Mouse (Mus musculus) midbrain, embryonic 12.5 days (tissue): ENCODE data around the gene Mydgf. TPM values are rescaled to one million over a fixed set of nuclear protein-coding genes. Genes with fewer than 3 reads are reported as not detected.

Source experiments
- ATAC-seq: fragments of 200-750 bp; cut with Nextera tagmentation; 2 replicates; pipeline ENCODE4 v1.8.0; 2017; ENCODE audit warnings: low read depth, moderate TSS enrichment, moderate library complexity; ENCODE audit not compliant: low FRiP score
- H3K27ac ChIP-seq: fragments of 300-500 bp; sonication (generic); replicated peaks from 2 replicates; pipeline ENCODE4 v1.5.1; 2016; ENCODE audit warnings: mild to moderate bottlenecking
- H3K27me3 ChIP-seq: fragments of 300-500 bp; sonication (generic); 2 replicates; pipeline ENCODE4 v1.6.1; 2016; ENCODE audit warnings: mild to moderate bottlenecking
- H3K36me3 ChIP-seq: fragments of 300-500 bp; sonication (generic); 2 replicates; pipeline ENCODE4 v1.6.1; 2016
- H3K4me1 ChIP-seq: fragments of 300-500 bp; sonication (generic); 2 replicates; pipeline ENCODE4 v1.6.1; 2016
- H3K4me2 ChIP-seq: fragments of 300-500 bp; sonication (generic); replicated peaks from 2 replicates; pipeline ENCODE4 v1.6.1; 2016; ENCODE audit warnings: mild to moderate bottlenecking, moderate library complexity
- H3K4me3 ChIP-seq: fragments of 300-500 bp; sonication (generic); 2 replicates; pipeline ENCODE4 v1.5.1; 2016; ENCODE audit warnings: mild to moderate bottlenecking
- H3K9ac ChIP-seq: fragments of 300-500 bp; sonication (generic); replicated peaks from 2 replicates; pipeline ENCODE4 v1.6.1; 2016; ENCODE audit warnings: mild to moderate bottlenecking, moderate library complexity
- H3K9me3 ChIP-seq: fragments of 300-500 bp; sonication (generic); 2 replicates; pipeline ENCODE4 v1.6.1; 2016; ENCODE audit warnings: mild to moderate bottlenecking
- WGBS: fragments of 180-500 bp; shearing (Covaris S2); methylation state at CpG from one replicate; pipeline ENCODE4 v1.1.7; 2016; 5-methylcytosine and 5-hydroxymethylcytosine counted together
- polyA plus RNA-seq: library from polyadenylated mRNA; unstranded; fragments of >200 nt; fragmentation: Nextera tagmentation; extraction: Ambion mirVana; gene quantifications from 2 replicates; pipeline ENCODE4 v1.2.1, GENCODE M21; 2016

Gene Mydgf
- polyA plus RNA-seq, 1 experiment from 2014 or later: 61.6 TPM

DNA sequence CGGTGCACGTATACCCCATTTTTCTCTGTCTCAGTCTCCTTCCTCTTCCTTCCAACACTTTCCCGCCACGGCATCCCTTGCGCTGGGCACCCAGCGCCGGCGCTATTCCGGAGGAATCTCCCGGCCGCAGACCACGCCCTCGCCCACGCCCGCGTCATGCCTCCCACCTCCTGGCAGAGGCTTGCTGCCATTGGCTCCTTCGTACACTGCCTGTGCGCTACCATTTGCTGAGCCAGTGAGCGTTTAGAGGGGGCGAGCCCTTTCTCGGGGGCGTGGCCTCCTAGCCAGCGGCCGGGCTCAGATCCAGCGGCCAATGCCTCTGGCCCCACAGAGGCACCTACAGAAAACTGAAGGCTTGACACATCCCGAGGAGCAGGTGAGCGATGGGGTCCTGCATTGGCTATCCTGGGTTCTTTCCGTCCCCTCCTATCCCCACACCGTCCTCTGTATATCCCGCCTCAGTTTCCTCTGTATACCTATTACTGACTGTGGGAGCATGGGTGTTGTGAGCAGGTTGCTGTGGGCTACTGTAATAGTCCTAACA lies 21.4 kb downstream of the Mydgf start, which contains the start of gene Tnfaip8l1:
Gene Tnfaip8l1, plus strand, starts transcription at position 247 of the 544 bp plus-strand sequence.
- Histone ChIP-seq H3K27me3 (peaks cover 37% of the 10 kb centered on the region), H3K4me2 (peak within 1 kb of the TSS; percentile 77), H3K27ac (no peak within 1 kb of the TSS), H3K4me1 (peaks cover 23% of the 10 kb centered on the region), H3K9ac (peak within 1 kb of the TSS; percentile 54), H3K36me3 (no peaks in the 10 kb centered on the region), H3K4me3 (peak within 1 kb of the TSS; percentile 44), H3K9me3 (no peaks in the 10 kb centered on the region)
- under 1% methylated on average over 30 of the region's 30 CpGs for WGBS
- ATAC-seq: peak; percentile 97

DNA sequence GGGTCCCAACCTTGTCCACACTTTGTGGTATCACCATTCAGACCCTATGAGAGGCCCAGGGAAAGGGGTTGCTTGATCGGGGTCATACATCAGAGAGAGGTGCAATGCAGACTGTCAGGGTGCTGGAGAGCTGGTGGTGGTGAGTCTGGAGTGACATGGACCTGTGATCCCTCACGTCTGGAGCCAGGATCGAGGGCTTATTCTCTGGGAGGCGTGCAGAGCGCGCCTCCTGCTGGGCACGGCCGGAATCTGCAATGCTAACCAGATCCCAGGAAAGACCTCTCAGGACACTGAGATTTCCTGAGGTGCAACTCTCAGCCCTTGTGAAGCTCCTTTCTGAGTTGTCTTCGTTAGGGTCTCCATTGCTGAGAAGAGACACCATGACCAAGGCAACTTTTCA lies 24.0 kb downstream of the Mydgf start:
- WGBS: 4% methylated on average over 9 of the region's 9 CpGs
- H3K27me3 ChIP-seq: peaks cover 53% of the 10 kb centered on the region
- ATAC-seq: peak; percentile 21; the same call in 1 of the 2 replicates
- H3K4me1 ChIP-seq: peaks cover 21% of the 10 kb centered on the region
- H3K36me3 ChIP-seq: no peaks in the 10 kb centered on the region
- no peak overlapping the region for H3K9ac ChIP-seq
- H3K9me3 ChIP-seq: no peaks in the 10 kb centered on the region
- H3K27ac ChIP-seq: no peak overlapping the region
- no peak overlapping the region for H3K4me3 ChIP-seq
- H3K4me2 ChIP-seq: no peak overlapping the region

DNA sequence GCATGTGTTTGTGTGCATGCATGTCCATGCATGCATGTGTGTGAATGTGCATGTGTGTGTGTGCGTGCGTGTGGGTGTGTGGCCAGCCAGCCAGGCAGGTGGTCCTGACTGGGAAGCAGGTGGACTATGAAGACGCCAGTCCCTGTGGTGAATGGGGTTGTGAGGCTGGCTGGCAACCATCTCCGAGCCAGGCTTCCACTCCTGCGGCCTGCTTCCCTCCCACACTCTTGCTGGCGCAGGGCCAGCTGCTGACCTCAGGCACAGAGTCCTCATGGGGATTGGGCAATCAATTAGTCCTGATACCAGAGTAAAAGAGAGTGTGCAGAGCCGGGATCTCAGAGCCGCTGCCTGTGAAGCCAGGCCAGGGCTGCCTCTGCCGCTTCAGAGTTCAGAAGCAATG lies 30.1 kb downstream of the Mydgf start:
- no peak overlapping the region for H3K27ac ChIP-seq
- H3K36me3 ChIP-seq: no peaks in the 10 kb centered on the region
- peaks cover 62% of the 10 kb centered on the region for H3K27me3 ChIP-seq
- no peaks in the 10 kb centered on the region for H3K9me3 ChIP-seq
- H3K4me2 ChIP-seq: no peak overlapping the region
- no peak overlapping the region for H3K9ac ChIP-seq
- ATAC-seq: peak; percentile 64
- peaks cover 17% of the 10 kb centered on the region for H3K4me1 ChIP-seq
- no peak overlapping the region for H3K4me3 ChIP-seq
- 43% methylated on average over 9 of the region's 9 CpGs for WGBS

DNA sequence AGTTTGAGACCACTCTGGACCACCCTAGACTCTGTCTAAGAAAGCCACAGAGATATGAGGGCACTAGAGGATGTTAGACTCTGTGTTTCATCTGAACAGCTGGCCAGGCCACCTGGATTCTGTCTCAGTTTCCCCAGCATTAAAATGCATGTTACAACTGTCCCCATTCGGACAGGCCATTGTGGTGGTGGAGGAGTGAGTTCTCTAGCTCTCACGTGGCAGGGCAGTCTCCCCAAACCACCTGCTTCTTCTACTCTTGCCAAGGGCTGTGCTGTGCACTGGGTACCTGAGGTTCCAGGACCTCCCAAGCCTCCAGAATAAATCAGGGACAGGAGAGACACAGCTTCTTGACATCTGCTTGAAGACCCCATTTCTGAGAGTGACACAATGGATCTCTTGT lies 33.8 kb downstream of the Mydgf start:
- no peaks in the 10 kb centered on the region for H3K36me3 ChIP-seq
- peaks cover 30% of the 10 kb centered on the region for H3K4me1 ChIP-seq

DNA sequence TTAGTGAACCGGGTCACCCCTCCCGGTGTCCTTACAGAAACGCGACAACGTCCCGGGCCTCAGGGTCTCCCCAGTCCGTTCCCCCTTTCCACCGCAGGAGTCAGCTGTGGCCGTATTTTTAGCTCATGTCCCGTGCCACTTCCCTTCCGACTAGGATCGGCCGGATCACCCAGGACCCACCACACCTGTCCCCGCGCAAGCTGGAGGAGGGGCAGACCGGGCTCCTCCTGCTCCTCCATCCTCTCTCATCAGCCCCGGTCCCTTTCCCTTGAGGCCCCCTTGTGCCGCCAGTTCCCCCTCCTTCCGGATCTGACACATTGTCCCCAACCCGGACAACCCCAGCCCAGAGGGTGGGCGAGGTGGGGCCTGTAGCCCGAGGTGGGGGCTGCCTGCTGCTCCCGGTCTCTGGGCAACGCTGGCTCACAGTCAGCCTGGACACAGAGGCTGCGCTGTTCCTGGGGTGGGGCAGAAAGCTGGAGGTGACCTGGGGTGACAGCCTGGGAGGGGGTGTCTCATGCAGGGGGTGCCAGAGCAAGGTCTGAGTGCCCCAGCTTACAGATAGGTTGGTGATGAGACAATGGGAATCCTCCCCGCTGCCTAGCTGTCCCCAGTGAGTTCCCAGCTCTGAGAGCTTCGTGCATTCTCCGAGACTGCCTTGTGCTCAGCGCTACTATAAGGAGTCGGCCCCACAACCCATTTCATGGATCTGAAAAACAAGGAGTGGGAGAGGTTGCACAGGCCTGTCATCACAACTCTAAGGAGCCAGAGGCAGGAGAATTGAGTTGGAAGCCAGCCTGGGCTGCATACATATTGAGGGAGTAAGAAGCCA lies 34.7 kb downstream of the Mydgf start:
- peak; percentile 20 for ATAC-seq
- H3K4me1 ChIP-seq: peaks cover 28% of the 10 kb centered on the region
- no peak overlapping the region for H3K27ac ChIP-seq
- WGBS: under 1% methylated on average over 30 of the region's 30 CpGs
- H3K9me3 ChIP-seq: no peaks in the 10 kb centered on the region
- H3K27me3 ChIP-seq: peaks cover 74% of the 10 kb centered on the region
- H3K4me2 ChIP-seq: peak overlapping the region; percentile 54
- peak overlapping the region; percentile 59 for H3K9ac ChIP-seq
- peak overlapping the region; percentile 30 for H3K4me3 ChIP-seq
- H3K36me3 ChIP-seq: no peaks in the 10 kb centered on the region

More for the DNA sequence above, 33.8 kb downstream of the Mydgf start:
- Histone ChIP-seq H3K4me2 (no peak overlapping the region), H3K9ac (no peak overlapping the region), H3K27ac (no peak overlapping the region), H3K9me3 (no peaks in the 10 kb centered on the region), H3K27me3 (peaks cover 69% of the 10 kb centered on the region), H3K4me3 (no peak overlapping the region)
- ATAC-seq: no peak
- WGBS: 52% methylated on average over 2 of the region's 2 CpGs

DNA sequence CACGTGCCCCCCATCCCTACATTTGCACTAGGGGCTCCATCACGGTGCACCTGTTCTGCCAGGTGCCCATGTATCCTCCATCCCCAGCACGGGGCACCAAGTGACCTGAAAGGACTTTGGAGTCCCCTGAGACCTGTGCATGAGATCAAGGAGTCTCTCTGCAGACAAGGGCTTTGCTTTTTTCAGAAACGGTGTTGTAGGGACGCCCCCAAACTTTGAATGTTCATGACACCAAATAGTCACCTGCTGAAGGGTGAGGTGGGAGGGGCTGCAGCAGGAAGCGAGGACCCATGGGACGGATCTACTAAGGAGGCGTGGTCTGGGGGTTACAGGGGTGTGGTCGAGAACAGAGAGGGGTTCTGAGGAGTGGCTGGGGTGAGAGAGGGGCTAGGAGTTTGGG lies 35.4 kb downstream of the Mydgf start:
- no peaks in the 10 kb centered on the region for H3K36me3 ChIP-seq
- H3K4me1 ChIP-seq: peaks cover 22% of the 10 kb centered on the region
- H3K27me3 ChIP-seq: peaks cover 81% of the 10 kb centered on the region
- no peaks in the 10 kb centered on the region for H3K9me3 ChIP-seq
- peak overlapping the region; percentile 30; the same call in 1 of the 2 replicates for H3K4me3 ChIP-seq
- no peak overlapping the region for H3K9ac ChIP-seq
- ATAC-seq: no peak
- no peak overlapping the region for H3K27ac ChIP-seq
- WGBS: 18% methylated on average over 9 of the region's 9 CpGs
- peak overlapping the region; percentile 54 for H3K4me2 ChIP-seq

DNA sequence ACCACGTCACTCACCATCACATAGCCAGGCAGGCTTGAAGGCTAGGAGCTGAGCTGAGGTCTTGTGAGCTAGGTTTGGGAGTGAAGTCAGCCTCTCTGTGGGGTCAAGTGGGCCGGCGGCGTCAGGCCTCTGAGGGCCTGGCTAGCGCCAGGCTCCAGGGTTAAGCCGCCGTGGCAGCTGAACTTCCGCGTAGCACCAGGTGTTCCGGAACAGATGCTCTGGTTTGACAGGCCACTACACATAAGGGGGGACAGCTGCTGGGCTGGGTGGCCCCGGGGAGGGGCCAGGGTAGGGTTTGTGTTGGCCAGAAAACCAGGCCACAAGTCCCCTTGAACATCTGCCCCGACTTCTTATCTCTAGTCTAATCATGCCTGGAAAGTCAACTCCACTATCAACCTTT lies 36.3 kb downstream of the Mydgf start:
- Histone ChIP-seq H3K9ac (no peak overlapping the region), H3K27me3 (peaks cover 90% of the 10 kb centered on the region), H3K4me1 (peaks cover 26% of the 10 kb centered on the region), H3K9me3 (no peaks in the 10 kb centered on the region), H3K4me2 (no peak overlapping the region), H3K27ac (no peak overlapping the region), H3K36me3 (no peaks in the 10 kb centered on the region), H3K4me3 (no peak overlapping the region)
- 68% methylated on average over 12 of the region's 12 CpGs for WGBS
- ATAC-seq: no peak

DNA sequence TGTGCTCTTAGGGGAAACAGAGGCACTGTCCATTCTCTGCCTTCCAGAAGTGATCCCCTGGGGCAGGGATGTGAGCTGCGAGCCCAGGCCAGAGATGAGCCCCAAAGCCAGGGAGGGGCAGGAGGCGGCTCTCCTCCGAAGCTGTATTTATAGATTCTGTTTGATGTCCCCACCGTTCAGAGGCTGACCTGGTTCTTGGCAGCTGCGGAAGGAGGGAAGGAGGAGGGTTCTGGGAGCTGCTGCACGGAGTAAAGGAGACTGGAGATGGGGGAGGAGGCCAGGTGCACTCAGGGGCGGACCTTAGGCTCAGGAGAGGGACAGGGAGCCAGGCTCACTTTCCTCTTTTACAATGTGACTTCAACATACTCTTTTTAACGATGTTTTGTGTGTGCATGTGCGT lies 37.6 kb downstream of the Mydgf start:
- ATAC-seq: no peak
- no peak overlapping the region for H3K9ac ChIP-seq
- H3K4me3 ChIP-seq: no peak overlapping the region
- H3K9me3 ChIP-seq: no peaks in the 10 kb centered on the region
- H3K4me1 ChIP-seq: peaks cover 39% of the 10 kb centered on the region
- H3K27ac ChIP-seq: no peak overlapping the region
- 17% methylated on average over 9 of the region's 9 CpGs for WGBS
- H3K36me3 ChIP-seq: no peaks in the 10 kb centered on the region
- no peak overlapping the region for H3K4me2 ChIP-seq
- H3K27me3 ChIP-seq: peaks cover 97% of the 10 kb centered on the region

DNA sequence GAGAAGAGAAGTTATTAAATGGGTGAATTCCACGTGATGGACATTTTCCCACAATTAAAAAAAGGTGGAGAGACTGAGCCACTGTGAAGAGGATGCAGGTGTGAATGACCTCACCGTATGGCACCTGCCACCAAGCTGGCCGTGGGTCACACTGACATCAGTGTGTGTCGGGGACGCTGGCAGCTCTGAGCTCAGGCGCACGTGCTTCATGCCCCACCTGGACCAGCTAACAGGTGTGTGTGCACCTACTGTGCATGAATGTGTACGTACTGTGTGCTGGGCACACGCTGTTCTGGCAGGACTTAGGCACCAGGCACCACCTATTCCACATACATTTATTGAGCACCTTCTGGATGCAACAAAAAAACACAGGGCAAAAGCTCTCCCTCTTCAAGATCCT lies 39.2 kb downstream of the Mydgf start:
- WGBS: 69% methylated on average over 9 of the region's 9 CpGs
- Histone ChIP-seq H3K27me3 (peaks cover 97% of the 10 kb centered on the region), H3K9ac (no peak overlapping the region)

DNA sequence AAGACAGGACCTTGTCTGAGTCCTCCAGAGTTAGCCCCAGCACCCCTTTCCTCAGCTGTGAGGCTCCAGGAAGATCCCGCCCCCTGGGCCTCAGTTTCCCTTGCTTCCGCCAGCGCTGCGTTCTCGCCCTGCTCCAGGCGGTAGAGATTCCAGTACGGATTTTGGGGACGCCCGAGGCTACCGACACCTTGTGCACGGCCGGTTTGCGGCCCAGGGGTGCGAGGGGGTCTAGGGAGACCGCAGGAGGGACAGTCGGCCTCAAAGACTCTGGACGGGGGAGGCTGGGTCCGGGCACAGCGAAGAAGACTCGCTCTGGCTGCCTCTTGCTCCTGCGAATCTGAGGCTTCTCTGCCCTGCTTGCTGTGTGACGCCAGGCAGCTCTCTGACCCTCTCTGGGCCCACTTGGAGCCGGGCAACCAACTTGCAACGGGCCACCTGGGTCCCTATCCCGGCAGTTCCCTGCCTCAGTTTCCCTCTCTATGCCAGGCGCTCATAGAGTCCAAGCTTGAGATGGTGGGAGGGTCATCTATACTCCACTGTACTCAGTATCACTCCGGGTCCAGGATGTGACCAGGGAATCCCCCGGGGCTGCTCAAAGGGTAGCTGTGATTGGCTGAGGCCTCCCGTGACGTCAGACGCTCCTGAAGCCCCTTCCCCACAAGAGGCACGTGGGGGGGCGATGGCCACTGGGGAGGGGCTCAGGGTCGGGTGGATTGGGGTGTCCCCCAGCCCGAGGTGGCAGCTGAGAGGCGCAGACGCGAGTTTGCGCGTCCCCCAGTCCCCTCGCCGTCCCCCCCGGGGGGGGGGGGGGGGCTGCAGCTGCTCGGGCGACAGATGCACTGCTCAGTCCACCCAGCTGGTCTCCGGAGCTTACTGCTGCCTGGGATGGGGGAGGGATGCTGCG lies 41.8 kb downstream of the Mydgf start:
- no peaks in the 10 kb centered on the region for H3K36me3 ChIP-seq
- H3K27me3 ChIP-seq: peaks cover 93% of the 10 kb centered on the region
- H3K27ac ChIP-seq: peak overlapping the region; percentile 39; the same call in 1 of the 2 replicates
- ATAC-seq: peak; percentile 68
- H3K4me3 ChIP-seq: peak overlapping the region; percentile 41
- under 1% methylated on average over 37 of the region's 47 CpGs for WGBS
- no peaks in the 10 kb centered on the region for H3K9me3 ChIP-seq
- H3K4me1 ChIP-seq: peaks cover 53% of the 10 kb centered on the region
- peak overlapping the region; percentile 63 for H3K4me2 ChIP-seq
- peak overlapping the region; percentile 40 for H3K9ac ChIP-seq

More for the DNA sequence above, 39.2 kb downstream of the Mydgf start:
- no peak for ATAC-seq
- H3K4me2 ChIP-seq: no peak overlapping the region
- no peaks in the 10 kb centered on the region for H3K9me3 ChIP-seq
- no peaks in the 10 kb centered on the region for H3K36me3 ChIP-seq
- no peak overlapping the region for H3K27ac ChIP-seq
- no peak overlapping the region for H3K4me3 ChIP-seq
- H3K4me1 ChIP-seq: peaks cover 44% of the 10 kb centered on the region

DNA sequence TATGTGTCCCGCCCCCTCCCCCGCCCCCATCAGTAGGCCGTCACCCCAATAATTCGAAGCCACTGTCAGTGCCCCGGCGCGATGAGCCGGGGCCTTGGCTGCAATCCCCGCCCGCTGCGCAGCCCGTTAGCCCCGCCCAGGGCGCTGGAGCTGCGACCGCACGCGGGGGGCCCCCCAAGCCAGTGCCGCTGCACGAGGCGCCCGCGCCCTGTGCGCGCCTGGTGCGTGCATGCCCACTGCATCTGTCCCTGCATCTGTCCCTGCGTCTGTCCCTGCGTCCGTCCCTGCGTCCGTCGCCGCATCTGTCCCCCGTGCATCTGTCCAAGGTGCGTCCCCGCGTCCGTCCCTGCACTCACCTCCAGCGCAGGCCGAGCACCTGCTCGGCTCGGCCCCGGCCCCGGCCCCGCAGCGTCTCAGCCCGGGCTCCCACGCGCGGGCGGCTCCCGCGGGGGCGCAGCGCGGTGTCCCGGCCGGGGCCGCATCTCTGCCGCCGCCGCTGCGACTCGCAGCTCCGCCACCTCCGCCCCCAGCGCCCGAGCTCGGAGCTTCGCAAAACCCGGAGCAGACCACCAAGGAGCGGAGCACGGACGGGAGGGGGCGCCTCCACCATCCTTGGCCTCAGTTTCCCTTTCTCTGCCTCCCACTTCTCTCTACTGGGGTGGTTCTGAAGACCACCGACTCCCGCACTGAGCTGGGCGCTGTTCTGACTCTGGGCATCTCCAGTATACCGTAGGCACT lies 43.7 kb downstream of the Mydgf start, which contains the start of gene Sema6b:
Gene Sema6b, minus strand, starts transcription at position 486 of the 738 bp plus-strand sequence.
- Histone ChIP-seq H3K9me3 (no peaks in the 10 kb centered on the region), H3K9ac (peak within 1 kb of the TSS; percentile 84), H3K4me2 (peak within 1 kb of the TSS; percentile 96), H3K27me3 (peaks cover 93% of the 10 kb centered on the region), H3K4me1 (peaks cover 43% of the 10 kb centered on the region), H3K4me3 (peak within 1 kb of the TSS; percentile 79), H3K27ac (peak within 1 kb of the TSS; percentile 66), H3K36me3 (no peaks in the 10 kb centered on the region)
- peak; percentile 27 for ATAC-seq
- WGBS: under 1% methylated on average over 79 of the region's 79 CpGs
